Mouse (Mus musculus) kidney, embryonic 14.5 days (tissue): ENCODE results near the gene Mettl8. TPM values are rescaled to one million over a fixed set of nuclear protein-coding genes. Genes with fewer than 3 reads are reported as not detected.

ENCODE experiments used
- ATAC-seq: fragments of 200-750 bp; cut with Nextera tagmentation; 2 replicates; pipeline ENCODE4 v1.8.0; 2017; ENCODE audit warnings: moderate number of reproducible peaks, mild to moderate bottlenecking, moderate TSS enrichment, moderate library complexity; ENCODE audit not compliant: low FRiP score, low TSS enrichment
- H3K27ac ChIP-seq: fragments of 300-500 bp; sonication (generic); 2 replicates; pipeline ENCODE4 v1.5.1; 2014; ENCODE audit warnings: low read depth, mild to moderate bottlenecking, low read length, moderate library complexity, mixed read lengths
- H3K27me3 ChIP-seq: fragments of 300-500 bp; sonication (generic); 2 replicates; pipeline ENCODE4 v1.6.1; 2014; ENCODE audit warnings: mild to moderate bottlenecking, low read length; ENCODE audit not compliant: control insufficient read depth, insufficient read depth
- H3K36me3 ChIP-seq: fragments of 300-500 bp; sonication (generic); 2 replicates; pipeline ENCODE4 v1.6.1; 2014; ENCODE audit warnings: low read length, mixed read lengths; ENCODE audit not compliant: control insufficient read depth, insufficient read depth
- H3K4me1 ChIP-seq: fragments of 300-500 bp; sonication (generic); 2 replicates; pipeline ENCODE4 v1.6.1; 2014; ENCODE audit warnings: low read length, mixed read lengths; ENCODE audit not compliant: control insufficient read depth, insufficient read depth
- H3K4me2 ChIP-seq: fragments of 300-500 bp; sonication (generic); replicated peaks from 2 replicates; pipeline ENCODE4 v1.6.1; 2014; ENCODE audit warnings: low read depth, mild to moderate bottlenecking, low read length
- H3K4me3 ChIP-seq: fragments of 300-500 bp; sonication (generic); 2 replicates; pipeline ENCODE4 v1.5.1; 2014; ENCODE audit warnings: mild to moderate bottlenecking, low read length
- H3K9ac ChIP-seq: fragments of 300-500 bp; sonication (generic); 2 replicates; pipeline ENCODE4 v1.6.1; 2014; ENCODE audit warnings: low read depth, mild to moderate bottlenecking, low read length, moderate library complexity
- H3K9me3 ChIP-seq: fragments of 300-500 bp; sonication (generic); 2 replicates; pipeline ENCODE4 v1.6.1; 2016; ENCODE audit warnings: low read length; ENCODE audit not compliant: control insufficient read depth
- whole genome bisulfite sequencing: fragments of 180-500 bp; shearing (Covaris S2); extraction: QIAGEN DNeasy Blood & Tissue Kit; methylation state at CpG from one replicate; pipeline ENCODE4 v1.1.7; 2014; 5-methylcytosine and 5-hydroxymethylcytosine counted together
- polyA plus RNA-seq: library from polyadenylated mRNA; unstranded; fragments of >200 nt; fragmentation: Nextera tagmentation; extraction: Ambion mirVana; gene quantifications from 2 replicates; pipeline ENCODE4 v1.2.1, GENCODE M21; 2014

The Mettl8 gene
- polyA plus RNA-seq, 1 experiment from 2014 or later, result 22.2 TPM

DNA sequence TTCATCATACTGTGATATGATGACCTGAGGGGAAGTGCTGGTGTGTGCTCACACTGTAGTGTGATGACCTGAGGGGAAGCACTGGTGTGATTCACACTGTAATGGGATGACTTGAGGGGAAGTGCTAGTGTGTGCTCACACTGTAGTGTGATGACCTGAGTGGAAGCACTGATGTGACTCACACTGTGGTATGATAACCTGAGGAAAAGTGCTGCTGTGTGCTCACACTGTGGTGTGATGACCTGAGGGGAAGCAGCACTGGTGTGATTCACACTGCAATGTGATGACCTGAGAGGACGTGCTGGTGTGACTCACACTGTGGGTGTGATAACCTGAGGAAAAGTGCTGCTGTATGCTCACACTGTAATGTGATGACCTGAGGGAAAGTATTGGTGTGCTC lies 52.9 kb downstream of the Mettl8 start:
- no peak for ATAC-seq
- no peak overlapping the region for H3K9ac ChIP-seq
- H3K4me2 ChIP-seq, result no peak overlapping the region
- WGBS, result 67% methylated on average over 1 of the region's 1 CpGs
- no peaks in the 10 kb centered on the region for H3K36me3 ChIP-seq
- H3K27ac ChIP-seq, result no peak overlapping the region
- no peak overlapping the region for H3K4me3 ChIP-seq
- no peaks in the 10 kb centered on the region for H3K27me3 ChIP-seq
- no peaks in the 10 kb centered on the region for H3K4me1 ChIP-seq
- H3K9me3 ChIP-seq, result no peaks in the 10 kb centered on the region

DNA sequence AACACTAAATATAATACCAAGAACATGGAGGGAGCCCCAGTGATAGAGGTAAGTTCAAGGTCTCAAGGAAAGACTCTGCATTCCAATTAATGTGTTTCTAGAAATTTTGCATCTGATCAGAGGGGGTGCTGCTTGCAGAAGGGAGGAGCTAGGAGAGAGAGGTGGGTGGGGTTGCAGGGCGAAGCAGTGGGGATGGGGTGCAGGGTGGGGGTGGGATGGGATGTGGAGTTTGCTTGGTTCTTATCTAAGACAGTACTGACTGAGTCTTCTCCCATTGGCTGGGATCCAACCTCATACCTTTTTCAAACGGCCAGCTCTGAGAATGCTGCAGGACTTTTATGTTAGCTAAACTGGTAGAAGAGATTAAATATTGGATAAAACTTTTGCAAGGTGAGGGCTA lies 56.6 kb downstream of the Mettl8 start:
- H3K9me3 ChIP-seq, result no peaks in the 10 kb centered on the region
- no peak for ATAC-seq
- H3K4me2 ChIP-seq, result no peak overlapping the region
- no peaks in the 10 kb centered on the region for H3K36me3 ChIP-seq
- no peak overlapping the region for H3K4me3 ChIP-seq
- H3K4me1 ChIP-seq, result no peaks in the 10 kb centered on the region
- H3K27ac ChIP-seq, result no peak overlapping the region
- H3K27me3 ChIP-seq, result no peaks in the 10 kb centered on the region
- WGBS, result 81% methylated on average over 2 of the region's 2 CpGs
- H3K9ac ChIP-seq, result no peak overlapping the region

GRCm38 (mm10) chr2:70996438-70996837 lies 58.9 kb downstream of the Mettl8 start:
- ATAC-seq, result no peak
- Histone ChIP-seq H3K27ac (no peak overlapping the region), H3K4me2 (no peak overlapping the region), H3K4me1 (no peaks in the 10 kb centered on the region), H3K9me3 (no peaks in the 10 kb centered on the region), H3K36me3 (no peaks in the 10 kb centered on the region), H3K27me3 (no peaks in the 10 kb centered on the region), H3K4me3 (no peak overlapping the region), H3K9ac (no peak overlapping the region)
- 96% methylated on average over 7 of the region's 7 CpGs for WGBS

DNA sequence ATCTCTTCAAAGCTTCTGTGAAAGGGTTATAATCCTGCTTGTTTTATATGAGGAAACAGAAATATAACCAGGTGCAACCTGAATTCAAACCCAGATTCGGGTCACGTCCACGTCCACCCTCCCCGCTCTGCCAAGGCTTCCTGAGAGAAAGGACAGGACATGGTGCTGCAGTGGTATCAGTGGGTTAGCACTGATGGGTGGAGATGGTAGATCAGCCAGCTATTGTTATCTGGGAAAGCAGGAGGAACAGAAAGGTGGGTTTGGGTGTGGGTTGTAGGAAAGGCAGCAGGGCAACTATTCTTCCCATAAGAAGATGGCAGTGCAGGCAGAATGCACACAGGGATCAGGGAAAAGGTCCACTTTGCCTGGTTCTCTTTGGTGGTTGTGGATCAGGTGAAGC lies 59.5 kb downstream of the Mettl8 start:
- H3K9ac ChIP-seq, result no peak overlapping the region
- no peaks in the 10 kb centered on the region for H3K36me3 ChIP-seq
- no peak overlapping the region for H3K4me2 ChIP-seq
- H3K9me3 ChIP-seq, result no peaks in the 10 kb centered on the region
- 96% methylated on average over 4 of the region's 4 CpGs for WGBS
- H3K27me3 ChIP-seq, result no peaks in the 10 kb centered on the region
- no peak overlapping the region for H3K4me3 ChIP-seq
- no peaks in the 10 kb centered on the region for H3K4me1 ChIP-seq
- ATAC-seq, result no peak
- no peak overlapping the region for H3K27ac ChIP-seq

DNA sequence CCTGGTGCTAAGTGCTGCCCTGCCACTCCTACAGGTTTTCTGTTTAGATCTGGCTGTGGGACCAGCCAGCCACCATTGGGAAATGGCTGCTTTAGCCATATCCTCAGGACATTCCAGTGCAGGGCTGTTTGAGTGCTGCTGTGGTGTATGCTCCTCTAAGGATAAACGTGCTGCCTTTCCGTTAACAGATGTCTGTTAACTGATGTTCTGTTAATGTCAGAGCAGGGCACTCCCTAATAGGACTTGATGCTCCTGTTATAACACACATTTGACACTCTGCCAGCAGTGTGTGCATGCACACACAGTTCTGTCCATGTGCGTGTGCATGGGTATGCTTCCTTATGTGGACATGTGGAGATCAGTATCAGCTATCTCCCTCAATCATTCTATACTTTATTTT lies 61.6 kb downstream of the Mettl8 start:
- H3K9me3 ChIP-seq, result no peaks in the 10 kb centered on the region
- no peak for ATAC-seq
- H3K4me1 ChIP-seq, result no peaks in the 10 kb centered on the region
- WGBS, result 86% methylated on average over 3 of the region's 3 CpGs
- no peak overlapping the region for H3K4me2 ChIP-seq
- no peak overlapping the region for H3K9ac ChIP-seq
- no peak overlapping the region for H3K27ac ChIP-seq
- no peak overlapping the region for H3K4me3 ChIP-seq
- H3K27me3 ChIP-seq, result no peaks in the 10 kb centered on the region
- H3K36me3 ChIP-seq, result no peaks in the 10 kb centered on the region

GRCm38 (mm10) chr2:70992715-70993114 lies 62.7 kb downstream of the Mettl8 start:
- no peaks in the 10 kb centered on the region for H3K9me3 ChIP-seq
- no peak for ATAC-seq
- no peak overlapping the region for H3K27ac ChIP-seq
- H3K4me2 ChIP-seq, result no peak overlapping the region
- no peaks in the 10 kb centered on the region for H3K4me1 ChIP-seq
- no peaks in the 10 kb centered on the region for H3K27me3 ChIP-seq
- H3K4me3 ChIP-seq, result no peak overlapping the region
- 89% methylated on average over 2 of the region's 2 CpGs for WGBS
- no peaks in the 10 kb centered on the region for H3K36me3 ChIP-seq
- H3K9ac ChIP-seq, result no peak overlapping the region

- H3K9me3 ChIP-seq, result no peaks in the 10 kb centered on the region
- no peak overlapping the region for H3K4me3 ChIP-seq
- H3K27me3 ChIP-seq, result no peaks in the 10 kb centered on the region
- no peak for ATAC-seq
- H3K4me1 ChIP-seq, result no peaks in the 10 kb centered on the region
- H3K4me2 ChIP-seq, result no peak overlapping the region
- no peaks in the 10 kb centered on the region for H3K36me3 ChIP-seq
- H3K27ac ChIP-seq, result no peak overlapping the region
- 76% methylated on average over 4 of the region's 4 CpGs for WGBS
- no peak overlapping the region for H3K9ac ChIP-seq
These were observed 65.2 kb downstream of the Mettl8 start for GRCm38 (mm10) chr2:70990196-70990595.

DNA sequence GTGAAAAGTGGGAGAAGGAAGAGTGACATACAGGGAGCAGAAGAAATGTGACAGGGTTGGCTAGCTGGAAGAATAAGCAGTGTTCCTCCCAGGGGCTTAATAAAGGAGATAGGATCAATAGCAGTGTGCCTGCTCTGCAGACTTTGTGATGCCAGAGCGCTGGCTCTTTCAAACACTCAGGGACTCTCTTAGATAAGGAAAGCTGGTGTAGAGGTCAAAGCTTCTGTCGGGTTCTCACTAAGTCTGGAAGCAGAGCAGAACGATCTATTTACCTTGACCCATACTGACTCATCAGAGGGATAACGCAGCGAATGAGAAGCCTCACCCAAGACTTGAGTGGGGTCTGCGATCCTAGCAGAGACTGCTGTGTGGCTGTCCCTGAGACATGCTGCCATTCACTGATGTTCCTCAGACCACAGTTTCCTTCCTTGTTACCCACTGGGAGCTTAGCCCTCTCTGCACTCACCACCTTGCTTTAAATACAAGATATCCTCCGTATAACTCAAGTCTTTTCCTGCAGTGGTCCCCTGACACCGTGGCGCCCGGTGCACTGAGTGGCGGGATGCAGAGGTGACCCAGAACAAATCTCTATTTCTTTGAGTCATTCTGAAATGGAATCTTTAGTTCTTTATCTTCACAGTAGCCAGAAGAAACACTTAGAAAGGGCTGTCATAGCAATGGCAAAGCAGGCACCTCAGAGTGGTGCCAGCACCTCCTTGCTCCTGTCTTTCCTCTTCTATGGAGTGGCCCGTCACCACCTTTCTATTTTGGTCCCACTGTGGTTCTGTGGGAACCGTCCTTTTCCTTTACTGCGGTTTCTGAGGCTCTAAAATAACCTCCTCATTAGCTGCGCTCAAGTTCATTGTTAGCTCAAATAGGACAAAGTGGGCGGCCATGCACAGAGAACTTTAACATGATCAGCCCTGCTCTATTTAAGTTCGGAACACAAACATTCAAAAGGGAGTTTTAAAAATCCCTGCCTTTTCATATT lies 65.9 kb downstream of the Mettl8 start:
- H3K27ac ChIP-seq, result no peak overlapping the region
- no peaks in the 10 kb centered on the region for H3K27me3 ChIP-seq
- 73% methylated on average over 17 of the region's 17 CpGs for WGBS
- ATAC-seq, result no peak
- H3K4me2 ChIP-seq, result no peak overlapping the region
- no peaks in the 10 kb centered on the region for H3K9me3 ChIP-seq
- H3K4me1 ChIP-seq, result no peaks in the 10 kb centered on the region
- H3K4me3 ChIP-seq, result no peak overlapping the region
- H3K36me3 ChIP-seq, result no peaks in the 10 kb centered on the region
- no peak overlapping the region for H3K9ac ChIP-seq

DNA sequence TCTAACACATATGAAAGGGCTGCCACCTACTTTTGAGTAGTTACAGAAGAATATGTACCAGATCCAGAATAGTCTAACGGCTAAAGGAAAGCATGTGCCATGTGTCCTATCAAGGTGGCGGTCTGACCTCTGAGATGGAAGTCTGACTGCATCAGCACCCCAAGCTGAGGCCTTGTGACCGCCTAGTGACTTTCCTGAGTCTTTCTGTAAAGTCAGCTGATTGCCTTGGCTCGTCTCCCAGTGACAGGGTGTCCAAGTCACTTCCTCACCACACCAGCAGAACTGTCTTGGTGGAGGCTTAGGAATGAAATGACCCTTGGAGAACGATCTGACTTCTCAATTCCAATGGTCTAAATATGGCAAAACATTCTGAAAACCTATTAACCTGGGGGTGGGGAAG lies 77.1 kb downstream of the Mettl8 start:
- no peaks in the 10 kb centered on the region for H3K9me3 ChIP-seq
- no peaks in the 10 kb centered on the region for H3K27me3 ChIP-seq
- no peaks in the 10 kb centered on the region for H3K36me3 ChIP-seq
- no peak for ATAC-seq
- no peak overlapping the region for H3K9ac ChIP-seq
- no peaks in the 10 kb centered on the region for H3K4me1 ChIP-seq
- H3K4me3 ChIP-seq, result no peak overlapping the region
- no peak overlapping the region for H3K27ac ChIP-seq
- H3K4me2 ChIP-seq, result no peak overlapping the region
- 79% methylated on average over 5 of the region's 5 CpGs for WGBS
